Mouse (Mus musculus) left cerebral cortex, postnatal 36 days (tissue): Measurements from ENCODE around the gene Parp9. TPM values are rescaled to one million over a fixed set of nuclear protein-coding genes. Genes with fewer than 3 reads are reported as not detected.
"Not testable (repeated sequence)": the region's sequence is repeated elsewhere in the genome, so short reads cannot be mapped to it uniquely, and the experiment has no call there.

Source experiments
- DNase-seq, 2 experiments: peaks; one replicate each; pipeline ENCODE4 v3.0.0; 2021 to 2022; ENCODE audit warnings: low spot score in 2 of 2, mixed read lengths in 1 of 2
- intact Hi-C: fragments of 180-260 bp; cut with DNase I; formaldehyde crosslinking; loops from one replicate; pipeline ENCODE4 v1.15.1; 2025
- total RNA-seq, 2 experiments: library from RNA; stranded (reverse); gene quantifications; 2 replicates each; pipeline ENCODE4 v1.2.3; 2021

Parp9 gene
- total RNA-seq, result 1 to 10 TPM; 1.8 to 2.9 TPM

DNA sequence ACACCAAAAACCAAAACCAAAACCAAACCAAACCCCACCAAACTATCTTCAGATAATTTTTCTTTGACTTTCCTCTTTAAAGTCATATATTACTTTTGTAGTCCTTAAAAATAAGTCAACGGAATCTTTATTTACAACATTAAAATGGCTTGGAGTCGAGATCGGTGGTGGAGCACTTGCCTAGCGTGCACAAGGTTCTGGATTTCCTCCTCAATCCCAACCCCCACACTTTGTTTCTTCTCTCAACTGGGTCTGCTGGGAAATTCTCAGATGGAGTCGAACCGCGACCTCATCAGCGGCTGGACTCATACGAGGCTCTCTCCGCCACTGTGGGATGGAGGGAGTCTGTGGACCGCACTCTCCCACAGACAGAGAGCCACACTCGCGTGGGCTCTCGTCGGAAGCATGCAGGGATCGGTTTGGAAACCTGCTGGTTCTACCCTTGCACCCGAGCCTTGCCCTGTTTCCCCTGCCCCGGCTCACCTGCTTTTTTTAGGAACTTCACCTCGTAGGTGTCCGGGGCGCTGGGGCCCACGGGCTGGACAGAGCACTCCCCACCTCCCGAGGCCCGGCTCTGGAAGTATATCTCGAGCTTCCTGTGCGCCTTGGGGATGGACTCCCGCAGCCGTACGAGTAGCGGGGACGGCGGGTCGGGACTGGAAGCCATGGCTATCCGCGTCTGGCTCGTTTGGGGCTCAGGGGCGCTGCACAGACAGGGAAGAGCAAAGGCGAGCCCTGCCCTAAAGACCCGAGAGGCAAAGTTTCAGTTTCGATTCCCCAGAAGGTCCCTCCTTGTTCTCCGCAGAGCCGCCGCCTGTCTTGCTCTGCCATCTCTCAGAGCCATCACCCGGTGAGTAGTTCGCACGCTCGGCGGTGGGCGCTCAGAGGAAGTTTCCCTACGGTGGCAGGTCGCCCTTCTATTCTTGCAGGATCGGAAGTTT is at the start of gene Parp9, which contains the start of gene Dtx3l:
Parp9 (plus strand) TSS at position 260 of the 941 bp plus-strand sequence.
Dtx3l (minus strand) TSS at position 941 of the 941 bp plus-strand sequence.
- intact Hi-C loops, result loop anchor here (2.0 kb wide), 1 partner anchor 68 kb away; the partner anchor contains the start of gene Parp14

GRCm38 (mm10) chr16:35888910-35889309 is 49.4 kb upstream of the Parp9 start:
- intact Hi-C loops, result no loop called here
- DNase-seq, result no peak

More for the DNA sequence above, at the start of gene Parp9, which contains the start of gene Dtx3l:
- DNase-seq, result peak; percentile 28 to 35

- no peak for DNase-seq
- intact Hi-C loops, result no loop called here
Observed at GRCm38 (mm10) chr16:35890645-35891044, 47.6 kb upstream of the Parp9 start.

GRCm38 (mm10) chr16:35891603-35892002 is 46.7 kb upstream of the Parp9 start:
- DNase-seq, intact Hi-C loops: not testable (repeated sequence)

- intact Hi-C loops, result no loop called here
- no peak for DNase-seq
Observed at GRCm38 (mm10) chr16:35894997-35895396, 43.3 kb upstream of the Parp9 start.

DNA sequence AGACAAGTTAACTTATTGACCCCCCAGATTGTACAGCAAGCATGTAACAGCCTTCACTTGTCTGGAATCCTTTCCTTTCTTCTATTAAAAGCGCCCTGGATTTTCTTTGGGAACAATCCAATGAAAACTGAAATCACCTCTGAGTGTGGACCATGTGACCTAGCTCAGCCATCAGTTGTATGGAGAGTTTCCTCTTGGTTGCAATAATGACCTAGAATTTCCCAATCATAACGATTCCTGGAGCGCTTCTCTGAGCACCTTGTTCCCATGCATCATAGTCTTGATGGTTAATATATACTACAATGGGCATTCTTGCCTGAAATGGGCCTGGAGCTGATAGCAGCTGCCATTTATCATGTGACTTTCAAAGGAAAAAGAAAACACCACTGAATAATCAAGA is 37.7 kb upstream of the Parp9 start:
- DNase-seq, result no peak
- intact Hi-C loops, result no loop called here

- DNase-seq, result no peak
- intact Hi-C loops, result no loop called here
Observed at GRCm38 (mm10) chr16:35903014-35903640, 35.1 kb upstream of the Parp9 start.

GRCm38 (mm10) chr16:35904121-35904736 is 34.0 kb upstream of the Parp9 start:
- DNase-seq, result no peak
- intact Hi-C loops, result no loop called here

DNA sequence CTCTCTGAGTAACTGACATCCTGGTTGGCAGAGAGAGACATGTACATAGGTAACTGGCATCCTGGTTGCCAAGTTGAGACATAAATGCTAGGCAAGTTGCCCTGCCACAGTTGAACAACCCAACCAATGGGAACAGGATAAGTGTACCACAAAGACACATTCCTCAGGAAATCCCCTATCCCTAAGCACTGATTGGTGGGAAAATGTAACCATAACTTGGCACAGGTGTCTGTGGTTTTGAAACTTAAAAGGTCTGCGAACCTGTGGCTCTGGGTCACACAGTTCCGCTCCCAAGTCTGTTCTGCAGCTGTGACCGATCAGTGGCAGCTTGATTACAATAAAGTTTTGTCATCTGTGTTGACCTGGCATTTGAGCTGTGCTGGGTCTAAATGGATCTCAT is 32.9 kb upstream of the Parp9 start:
- intact Hi-C loops, result no loop called here
- no peak for DNase-seq

DNA sequence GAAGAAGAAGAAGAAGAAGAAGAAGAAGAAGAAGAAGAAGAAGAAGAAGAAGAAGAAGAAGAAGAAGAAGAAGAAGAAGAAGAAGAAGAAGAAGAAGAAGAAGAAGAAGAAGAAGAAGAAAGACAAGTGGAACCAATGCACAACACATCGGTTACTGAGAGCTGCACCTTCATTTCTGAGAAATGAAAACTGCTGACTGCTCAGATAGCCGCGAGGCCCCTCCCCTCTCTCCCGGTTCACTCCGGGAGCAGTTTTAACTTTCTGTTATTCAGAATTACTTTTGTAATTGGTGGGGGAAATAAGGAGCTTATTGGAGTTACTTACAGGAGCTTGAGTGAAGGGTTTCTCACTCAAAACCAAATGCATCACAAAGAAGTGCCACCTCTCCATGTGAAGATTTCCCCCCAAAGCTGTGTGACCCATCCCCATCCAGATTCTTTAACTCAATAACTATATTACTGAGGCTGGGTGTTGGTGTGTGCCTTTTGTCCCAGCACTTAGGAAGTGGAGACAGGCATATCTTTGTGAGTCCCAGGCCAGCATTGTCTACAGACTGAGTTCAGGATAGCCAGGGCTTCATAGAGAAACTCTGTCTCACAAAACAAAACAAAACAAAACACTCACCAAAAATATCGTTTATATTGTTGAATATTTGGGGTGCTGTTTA is 32.3 kb upstream of the Parp9 start:
- intact Hi-C loops, result no loop called here
- no peak for DNase-seq

- intact Hi-C loops, result no loop called here
- no peak for DNase-seq
Observed at GRCm38 (mm10) chr16:35906887-35907286, 31.4 kb upstream of the Parp9 start.

- intact Hi-C loops, result no loop called here
- DNase-seq, result no peak
Observed at GRCm38 (mm10) chr16:35907432-35908201, 30.7 kb upstream of the Parp9 start.

DNA sequence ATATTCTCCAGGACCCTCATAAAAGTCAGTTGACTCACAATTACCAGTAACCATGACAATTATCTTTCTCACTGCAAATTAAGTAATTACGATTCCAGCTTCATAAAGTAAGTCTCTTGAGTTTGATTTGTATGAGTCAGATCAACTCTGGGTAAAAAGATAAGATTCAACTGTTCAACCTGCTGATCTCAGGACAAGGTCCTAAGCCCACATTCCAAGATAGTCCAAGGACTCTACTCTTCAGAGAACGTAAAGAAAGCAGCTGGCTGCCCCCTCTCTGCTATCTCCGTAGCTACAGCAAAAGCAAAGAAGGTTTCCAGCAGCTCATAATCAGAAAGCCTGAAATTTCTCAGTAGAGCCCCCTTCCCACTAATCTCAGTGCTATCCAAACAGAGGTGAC is 26.8 kb upstream of the Parp9 start:
- intact Hi-C loops, result no loop called here
- DNase-seq, result no peak

DNA sequence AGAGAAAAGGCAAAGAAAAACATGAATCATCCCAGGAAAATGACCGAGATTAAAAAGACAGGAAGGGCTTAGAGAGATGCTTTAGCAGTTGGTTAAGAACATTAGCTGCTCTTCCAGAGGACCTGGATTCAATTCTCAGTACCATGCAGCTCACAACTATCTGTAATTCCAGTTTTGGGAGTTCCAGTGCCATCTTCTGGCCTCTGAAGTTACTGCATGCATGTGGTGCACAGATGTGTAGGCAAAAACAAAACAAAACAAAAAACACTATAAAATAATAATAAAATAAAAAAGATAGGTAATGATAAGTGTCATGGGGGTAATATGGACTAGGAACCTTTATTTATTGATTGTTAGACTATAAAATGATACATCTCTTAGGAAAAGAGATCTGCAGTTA is 24.7 kb upstream of the Parp9 start:
- intact Hi-C loops, result no loop called here
- no peak for DNase-seq

- no peak for DNase-seq
- intact Hi-C loops, result no loop called here
Observed at GRCm38 (mm10) chr16:35914301-35914700, 24.0 kb upstream of the Parp9 start.

- no peak for DNase-seq
- intact Hi-C loops, result no loop called here
Observed at GRCm38 (mm10) chr16:35918721-35919543, 19.3 kb upstream of the Parp9 start.

DNA sequence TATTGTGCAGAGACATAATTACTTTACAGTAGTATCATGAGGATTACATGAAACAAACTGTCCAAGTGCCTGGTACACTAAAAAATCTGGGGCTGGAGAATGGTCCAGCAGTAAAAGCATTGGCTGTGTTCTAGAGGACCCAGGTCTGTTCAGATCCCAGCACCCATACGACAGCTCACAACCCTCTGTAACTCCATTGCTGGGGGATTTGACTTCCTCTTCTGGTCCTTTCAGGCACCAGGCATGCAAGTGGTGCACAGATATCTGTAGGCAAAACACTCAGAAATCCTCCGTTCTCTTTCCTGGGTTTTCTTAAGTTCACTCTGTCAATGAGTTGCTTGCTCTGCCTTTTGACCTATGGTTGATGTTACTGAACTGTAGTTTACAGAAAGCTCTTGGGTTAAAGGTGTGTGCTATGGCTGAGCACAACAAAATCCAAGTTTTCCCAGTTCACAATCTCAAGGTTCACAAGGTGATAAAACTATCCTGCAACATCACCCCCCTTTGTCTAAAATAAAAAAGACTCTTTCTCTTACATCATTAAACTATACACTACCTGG is 16.5 kb upstream of the Parp9 start:
- intact Hi-C loops, result no loop called here
- no peak for DNase-seq

DNA sequence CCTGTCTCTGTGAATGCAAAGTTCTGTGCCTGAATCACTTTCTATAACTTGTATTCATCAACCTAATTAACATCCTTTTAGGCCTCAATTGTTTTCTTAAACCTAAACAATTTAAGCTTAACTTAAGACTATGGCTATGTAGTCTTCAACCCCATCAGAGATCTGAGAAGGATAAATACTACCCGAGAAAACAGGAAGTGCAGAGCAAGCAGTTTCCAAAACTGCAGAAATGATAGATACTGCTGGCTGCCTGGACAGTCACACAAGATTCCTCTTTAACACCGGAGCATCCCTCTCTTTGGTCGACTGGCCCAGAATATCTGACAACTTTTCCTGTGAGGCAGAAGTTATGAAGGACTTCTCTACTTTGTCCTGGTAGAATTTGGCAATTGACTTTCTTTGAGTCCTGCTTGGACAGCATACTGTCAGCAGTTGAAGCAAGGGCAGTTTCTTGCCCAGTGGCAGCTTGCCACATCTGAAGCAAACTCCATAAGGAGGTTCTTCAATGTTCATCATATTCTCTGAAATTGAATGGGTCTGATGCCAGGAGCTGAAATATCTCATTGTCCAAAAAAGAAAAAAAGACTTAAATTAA is 15.9 kb upstream of the Parp9 start:
- intact Hi-C loops, result no loop called here
- no peak for DNase-seq
